Mouse (Mus musculus): ENCODE data around the gene Grin3a. TPM values are rescaled to one million over a fixed set of nuclear protein-coding genes. Genes with fewer than 3 reads are reported as not detected.

Grin3a gene
- total and polyA plus RNA-seq, 3 experiments = 0.27 TPM; not detected in 2

DNA sequence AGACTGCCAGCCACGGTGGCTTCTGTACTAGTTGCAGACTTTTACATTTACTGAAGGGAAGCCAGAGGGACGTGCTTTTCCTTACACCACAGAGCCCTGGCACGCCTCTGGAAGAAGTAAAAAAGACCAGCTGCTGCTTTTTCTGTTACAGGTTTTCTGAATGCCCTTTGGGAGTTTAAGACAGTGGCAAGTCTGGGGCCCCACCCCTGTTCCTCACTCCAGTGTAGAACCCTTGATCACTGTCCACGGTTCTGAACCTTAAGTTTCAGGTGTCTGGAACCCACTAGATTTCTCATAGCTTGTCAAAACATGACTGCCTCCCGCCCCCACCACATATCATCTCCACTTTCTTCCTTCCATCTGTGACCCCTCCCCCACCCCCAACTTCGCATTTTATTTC lies 1.8 kb downstream of the Grin3a start:
- H3K36me3 ChIP-seq (replicated peaks) = no peaks in the 10 kb centered on the region
- peaks cover 3% of the 10 kb centered on the region for H3K9me3 ChIP-seq (replicated peaks)
- no peak overlapping the region for H3K4me3 ChIP-seq (ENCODE audit: low read depth, low read length)
- ATAC-seq (ENCODE audit: extremely low read depth, insufficient number of reproducible peaks, low FRiP score, poor library complexity, severe bottlenecking) (no peak), DNase-seq (ENCODE audit: low spot score) (no peak)
- no peaks in the 10 kb centered on the region for H3K4me1 ChIP-seq (ENCODE audit: insufficient read depth, low read depth, low read length)
- TF ChIP-seq TAL1 (conservative IDR thresholded peaks at IDR 0.05; ENCODE audit: low read depth, low read length) (no peak), POLR2AphosphoS5 (IDR thresholded peaks at IDR 0.05; ENCODE audit: insufficient replicate concordance, low read depth, low read length) (no peak), GATA1 (IDR thresholded peaks at IDR 0.05; ENCODE audit: borderline replicate concordance, low read length) (no peak), CTCF (IDR thresholded peaks at IDR 0.05; ENCODE audit: low read depth, low read length) (no peak), GATA2 (IDR thresholded peaks at IDR 0.05; ENCODE audit: borderline replicate concordance, low read depth, low read length) (no peak)
- H3K27me3 ChIP-seq (ENCODE audit: insufficient read depth, low read length) = peaks cover 6% of the 10 kb centered on the region; the same call in 1 of the 2 replicates

DNA sequence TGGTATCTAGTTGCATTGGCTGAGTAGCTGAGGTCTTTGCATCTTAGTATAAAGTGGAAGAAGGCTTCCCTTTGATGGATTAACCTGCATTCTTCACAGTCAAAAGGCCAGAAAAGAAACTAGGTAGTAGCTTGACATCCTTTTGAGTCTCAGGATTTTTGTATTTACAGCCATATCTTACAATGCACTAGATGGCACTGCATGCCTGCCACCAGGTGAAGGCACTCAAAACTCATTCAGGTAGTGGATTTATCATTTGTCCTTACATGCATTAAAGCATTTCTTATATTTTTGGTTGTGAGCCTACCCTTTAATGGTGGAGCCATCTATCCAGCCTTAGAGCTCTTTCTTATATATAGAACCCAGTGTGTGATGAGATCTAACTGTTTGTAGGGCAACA lies 13.5 kb downstream of the Grin3a start:
- no peak for ATAC-seq (ENCODE audit: extremely low read depth, insufficient number of reproducible peaks, low FRiP score, poor library complexity, severe bottlenecking)
- no peaks in the 10 kb centered on the region for H3K36me3 ChIP-seq (replicated peaks)
- no peak overlapping the region for H3K4me3 ChIP-seq (ENCODE audit: low read depth, low read length)
- H3K4me1 ChIP-seq (ENCODE audit: insufficient read depth, low read depth, low read length) = no peaks in the 10 kb centered on the region
- no peaks in the 10 kb centered on the region for H3K27me3 ChIP-seq (ENCODE audit: insufficient read depth, low read length)
- DNase-seq (ENCODE audit: low spot score) = no peak
- TF ChIP-seq GATA2 (IDR thresholded peaks at IDR 0.05; ENCODE audit: borderline replicate concordance, low read depth, low read length) (no peak), CTCF (IDR thresholded peaks at IDR 0.05; ENCODE audit: low read depth, low read length) (no peak), POLR2AphosphoS5 (IDR thresholded peaks at IDR 0.05; ENCODE audit: insufficient replicate concordance, low read depth, low read length) (no peak), TAL1 (conservative IDR thresholded peaks at IDR 0.05; ENCODE audit: low read depth, low read length) (no peak), GATA1 (IDR thresholded peaks at IDR 0.05; ENCODE audit: borderline replicate concordance, low read length) (no peak)
- no peaks in the 10 kb centered on the region for H3K9me3 ChIP-seq (replicated peaks)

- no peak for ATAC-seq (ENCODE audit: extremely low read depth, insufficient number of reproducible peaks, low FRiP score, poor library complexity, severe bottlenecking)
- H3K4me3 ChIP-seq (ENCODE audit: low read depth, low read length) = no peak overlapping the region
- no peaks in the 10 kb centered on the region for H3K4me1 ChIP-seq (ENCODE audit: insufficient read depth, low read depth, low read length)
- no peaks in the 10 kb centered on the region for H3K9me3 ChIP-seq (replicated peaks)
- H3K36me3 ChIP-seq (replicated peaks) = no peaks in the 10 kb centered on the region
- H3K27me3 ChIP-seq (ENCODE audit: insufficient read depth, low read length) = no peaks in the 10 kb centered on the region
- no peak for DNase-seq (ENCODE audit: low spot score)
- no peak for TF ChIP-seq GATA2 (IDR thresholded peaks at IDR 0.05; ENCODE audit: borderline replicate concordance, low read depth, low read length)
- no peak for TF ChIP-seq GATA1 (IDR thresholded peaks at IDR 0.05; ENCODE audit: borderline replicate concordance, low read length)
Measured at GRCm38 (mm10) chr4:49813852-49814251, 31.7 kb downstream of the Grin3a start.

DNA sequence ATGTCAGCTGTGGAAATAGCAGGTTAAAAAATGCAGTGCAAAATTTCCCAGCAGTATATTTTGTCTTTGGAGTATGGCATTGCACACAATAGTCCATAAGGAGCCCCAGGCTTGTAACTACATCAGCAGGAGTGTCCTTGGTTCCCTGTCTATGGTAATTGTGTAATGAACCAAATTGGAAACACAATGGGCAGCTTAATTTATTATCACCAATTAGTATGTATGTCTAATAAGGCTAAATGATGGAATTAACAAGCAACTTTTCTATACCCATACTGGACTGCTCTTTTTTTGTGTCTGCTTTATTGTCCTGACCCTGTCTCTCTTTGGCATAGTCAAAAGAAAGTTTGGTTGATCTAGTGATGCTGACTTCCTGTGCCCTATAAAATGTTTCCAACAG lies 38.8 kb downstream of the Grin3a start:
- TF ChIP-seq GATA1 (IDR thresholded peaks at IDR 0.05; ENCODE audit: borderline replicate concordance, low read length) (no peak), GATA2 (IDR thresholded peaks at IDR 0.05; ENCODE audit: borderline replicate concordance, low read depth, low read length) (no peak), TAL1 (conservative IDR thresholded peaks at IDR 0.05; ENCODE audit: low read depth, low read length) (no peak), CTCF (IDR thresholded peaks at IDR 0.05; ENCODE audit: low read depth, low read length) (no peak), POLR2AphosphoS5 (IDR thresholded peaks at IDR 0.05; ENCODE audit: insufficient replicate concordance, low read depth, low read length) (no peak)

DNA sequence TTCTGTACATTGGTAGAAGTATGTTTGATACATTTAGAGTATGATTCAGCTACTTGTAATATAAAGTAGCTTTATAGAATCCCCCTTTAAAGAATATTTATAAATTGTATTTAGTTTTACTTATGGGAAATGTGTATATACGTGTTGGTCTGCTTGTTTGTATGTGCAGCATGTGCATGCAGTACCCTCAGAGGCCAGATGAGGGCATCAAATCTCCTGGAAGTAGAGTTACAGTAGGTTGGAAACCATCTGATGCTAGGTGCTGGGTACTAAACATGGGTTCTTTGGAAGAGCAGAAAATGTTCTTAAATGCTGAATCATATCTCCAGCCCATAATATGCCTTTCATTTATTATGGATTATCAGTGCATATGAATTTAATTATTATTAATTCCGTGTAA lies 46.2 kb downstream of the Grin3a start:
- ATAC-seq (ENCODE audit: extremely low read depth, insufficient number of reproducible peaks, low FRiP score, poor library complexity, severe bottlenecking) (no peak), DNase-seq (ENCODE audit: low spot score) (no peak)
- H3K27me3 ChIP-seq (ENCODE audit: insufficient read depth, low read length) = no peaks in the 10 kb centered on the region
- TF ChIP-seq CTCF (IDR thresholded peaks at IDR 0.05; ENCODE audit: low read depth, low read length) (no peak), POLR2AphosphoS5 (IDR thresholded peaks at IDR 0.05; ENCODE audit: insufficient replicate concordance, low read depth, low read length) (no peak), TAL1 (conservative IDR thresholded peaks at IDR 0.05; ENCODE audit: low read depth, low read length) (no peak)
- H3K36me3 ChIP-seq (replicated peaks) = no peaks in the 10 kb centered on the region
- no peak overlapping the region for H3K4me3 ChIP-seq (ENCODE audit: low read depth, low read length)
- no peaks in the 10 kb centered on the region for H3K9me3 ChIP-seq (replicated peaks)
- no peaks in the 10 kb centered on the region for H3K4me1 ChIP-seq (ENCODE audit: insufficient read depth, low read depth, low read length)

More for the DNA sequence above, 38.8 kb downstream of the Grin3a start:
- no peaks in the 10 kb centered on the region for H3K36me3 ChIP-seq (replicated peaks)
- H3K9me3 ChIP-seq (replicated peaks) = no peaks in the 10 kb centered on the region
- DNase-seq (ENCODE audit: low spot score) (no peak), ATAC-seq (ENCODE audit: extremely low read depth, insufficient number of reproducible peaks, low FRiP score, poor library complexity, severe bottlenecking) (no peak)
- H3K4me3 ChIP-seq (ENCODE audit: low read depth, low read length) = no peak overlapping the region
- no peaks in the 10 kb centered on the region for H3K27me3 ChIP-seq (ENCODE audit: insufficient read depth, low read length)
- no peaks in the 10 kb centered on the region for H3K4me1 ChIP-seq (ENCODE audit: insufficient read depth, low read depth, low read length)

DNA sequence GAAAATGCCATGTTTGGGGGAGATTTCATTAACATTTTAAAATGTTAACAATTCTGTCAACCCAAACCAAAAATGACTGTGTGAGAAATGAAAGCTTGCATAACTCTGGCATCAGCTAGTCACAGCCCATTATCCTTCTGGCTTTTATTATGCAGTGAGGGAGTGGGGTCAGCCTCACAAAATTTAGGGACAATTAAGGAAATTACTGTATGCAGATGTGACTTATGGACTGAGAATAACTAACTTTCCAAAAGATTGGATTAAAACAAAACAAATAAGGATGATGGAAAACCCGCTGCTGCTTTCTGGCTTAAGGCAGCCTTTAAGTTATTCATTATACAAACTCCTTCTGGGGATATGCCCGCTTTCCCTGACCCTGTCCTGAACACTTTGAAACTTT lies 56.6 kb downstream of the Grin3a start:
- no peaks in the 10 kb centered on the region for H3K4me1 ChIP-seq (ENCODE audit: insufficient read depth, low read depth, low read length)
- H3K4me3 ChIP-seq (ENCODE audit: low read depth, low read length) = no peak overlapping the region
- DNase-seq (ENCODE audit: low spot score) = no peak
- ATAC-seq (ENCODE audit: extremely low read depth, insufficient number of reproducible peaks, low FRiP score, poor library complexity, severe bottlenecking) = no peak
- H3K36me3 ChIP-seq (replicated peaks) = no peaks in the 10 kb centered on the region
- H3K27me3 ChIP-seq (ENCODE audit: insufficient read depth, low read length) = no peaks in the 10 kb centered on the region
- TF ChIP-seq TAL1 (conservative IDR thresholded peaks at IDR 0.05; ENCODE audit: low read depth, low read length) (no peak), GATA2 (IDR thresholded peaks at IDR 0.05; ENCODE audit: borderline replicate concordance, low read depth, low read length) (no peak), CTCF (IDR thresholded peaks at IDR 0.05; ENCODE audit: low read depth, low read length) (no peak), POLR2AphosphoS5 (IDR thresholded peaks at IDR 0.05; ENCODE audit: insufficient replicate concordance, low read depth, low read length) (no peak), GATA1 (IDR thresholded peaks at IDR 0.05; ENCODE audit: borderline replicate concordance, low read length) (no peak)
- H3K9me3 ChIP-seq (replicated peaks) = no peaks in the 10 kb centered on the region

GRCm38 (mm10) chr4:49742847-49743246 lies 102.7 kb downstream of the Grin3a start:
- DNase-seq (ENCODE audit: low spot score) (no peak), ATAC-seq (ENCODE audit: extremely low read depth, insufficient number of reproducible peaks, low FRiP score, poor library complexity, severe bottlenecking) (no peak)
- no peaks in the 10 kb centered on the region for H3K9me3 ChIP-seq (replicated peaks)
- no peaks in the 10 kb centered on the region for H3K36me3 ChIP-seq (replicated peaks)
- TF ChIP-seq CTCF (IDR thresholded peaks at IDR 0.05; ENCODE audit: low read depth, low read length) = no peak
- TF ChIP-seq GATA2 (IDR thresholded peaks at IDR 0.05; ENCODE audit: borderline replicate concordance, low read depth, low read length) = no peak
- no peak for TF ChIP-seq TAL1 (conservative IDR thresholded peaks at IDR 0.05; ENCODE audit: low read depth, low read length)
- no peak for TF ChIP-seq GATA1 (IDR thresholded peaks at IDR 0.05; ENCODE audit: borderline replicate concordance, low read length)
- TF ChIP-seq POLR2AphosphoS5 (IDR thresholded peaks at IDR 0.05; ENCODE audit: insufficient replicate concordance, low read depth, low read length) = no peak
- H3K4me1 ChIP-seq (ENCODE audit: insufficient read depth, low read depth, low read length) = no peaks in the 10 kb centered on the region
- H3K4me3 ChIP-seq (ENCODE audit: low read depth, low read length) = no peak overlapping the region
- H3K27me3 ChIP-seq (ENCODE audit: insufficient read depth, low read length) = no peaks in the 10 kb centered on the region
